Mouse (Mus musculus): ENCODE measurements around the gene Ak3.

Gene Ak3

DNA sequence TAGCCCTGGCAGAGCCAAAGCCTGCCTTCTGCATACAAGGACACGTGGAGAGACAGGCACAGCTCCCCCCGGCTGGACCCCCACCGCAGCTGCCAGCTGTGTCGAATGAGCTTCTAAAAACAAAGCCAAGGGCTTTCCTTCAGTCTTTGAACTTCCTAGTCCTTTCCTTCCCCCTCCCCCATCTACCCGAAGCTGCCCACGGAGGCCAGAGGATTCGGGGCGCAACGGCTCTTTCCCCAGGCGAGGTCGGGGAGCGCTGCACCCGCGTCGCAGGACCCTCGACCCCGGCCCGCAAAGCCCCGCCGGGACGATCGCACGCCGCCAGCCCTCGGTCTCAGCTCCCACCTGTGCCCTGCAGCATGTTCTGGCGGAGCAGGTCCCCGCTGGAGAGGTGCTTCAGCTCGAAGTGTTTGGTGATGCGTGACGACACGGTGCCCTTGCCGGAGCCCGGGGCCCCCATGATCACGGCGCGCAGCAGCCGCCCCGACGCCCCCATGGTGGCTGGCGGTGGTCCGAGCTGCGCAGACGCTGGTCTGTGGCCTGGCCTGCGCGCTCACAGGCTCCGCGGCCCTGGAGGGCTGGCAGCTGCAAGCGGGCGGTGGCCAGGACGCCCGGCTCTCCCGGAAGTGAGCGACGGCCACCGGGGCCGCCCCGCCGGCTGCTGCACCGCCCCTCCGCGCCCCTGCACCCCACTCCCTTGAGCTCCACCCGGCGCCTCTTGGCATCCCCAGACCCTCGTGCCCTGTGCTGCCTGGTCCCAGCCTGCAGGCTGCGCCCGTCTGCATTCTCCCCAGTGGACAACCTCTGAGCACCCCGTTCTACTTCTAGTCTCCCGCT lies at the start of gene Ak3:
Ak3 (minus strand) TSS at position 628 of the 837 bp plus-strand sequence.
- DNase-seq: peak; percentile 81 to 87

DNA sequence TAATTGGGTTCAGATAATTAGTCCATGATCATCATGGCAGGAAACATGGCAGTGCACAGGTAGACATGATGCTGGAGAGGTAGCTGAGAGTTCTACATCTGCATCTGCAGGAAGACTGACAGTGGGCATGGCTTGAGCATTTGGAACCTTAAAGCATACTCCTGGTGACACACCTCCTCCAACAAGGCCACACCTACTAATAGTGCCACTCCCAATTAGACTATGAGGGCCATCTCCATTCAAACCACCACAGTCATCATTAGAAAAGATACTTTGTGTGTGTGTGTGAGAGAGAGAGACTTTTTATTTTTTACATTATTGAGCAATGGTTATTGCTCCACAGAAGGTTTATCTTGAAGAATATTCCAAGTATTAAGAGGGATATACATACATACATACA lies 44.4 kb upstream of the Ak3 start:
- DNase-seq: no peak

GRCm38 (mm10) chr19:29088628-29089027 lies 40.9 kb upstream of the Ak3 start:
- DNase-seq: no peak

DNA sequence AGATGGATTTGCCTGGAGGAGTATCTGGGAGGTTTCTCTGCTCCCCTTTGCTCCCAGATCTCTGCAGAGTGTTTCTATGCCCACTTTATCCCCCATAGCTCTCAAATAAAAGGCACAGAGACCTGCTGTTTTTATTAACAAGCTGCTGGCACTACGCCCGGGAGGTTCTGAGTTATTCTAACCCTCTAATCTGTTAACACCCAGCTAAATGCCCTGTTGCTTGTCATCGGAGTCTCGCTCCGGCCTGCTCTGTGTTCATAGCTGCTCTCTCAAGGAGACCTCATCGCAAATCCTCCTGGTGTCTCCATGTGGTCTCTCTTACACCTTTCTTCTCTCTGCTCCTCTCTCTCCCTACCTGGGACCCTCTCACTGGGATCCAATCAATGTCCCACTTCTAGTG lies 27.0 kb upstream of the Ak3 start:
- peak; percentile 46 to 80 for DNase-seq

DNA sequence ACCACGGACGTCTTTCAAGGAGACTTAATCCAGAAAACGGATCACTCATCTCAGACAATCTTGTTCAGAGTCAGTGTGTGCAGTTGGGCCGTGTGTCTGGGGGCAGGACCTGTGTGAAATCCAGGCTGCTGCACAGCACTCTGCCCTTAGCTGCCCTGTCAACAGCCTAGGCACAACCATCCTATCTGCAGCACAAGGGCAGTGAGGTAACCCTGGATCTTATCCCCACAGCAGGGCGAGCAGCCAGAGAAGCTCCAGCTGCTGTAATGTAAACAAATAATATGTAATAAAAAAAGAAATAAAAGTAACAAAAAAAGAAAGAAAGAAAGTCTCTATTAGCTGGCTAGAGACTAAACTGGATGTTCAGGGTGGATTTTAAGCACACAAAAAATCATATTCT lies 21.4 kb upstream of the Ak3 start:
- no peak for DNase-seq

GRCm38 (mm10) chr19:29066981-29067471 lies 19.3 kb upstream of the Ak3 start:
- DNase-seq: peak; percentile 86 to 92

GRCm38 (mm10) chr19:29064451-29065102 lies 16.8 kb upstream of the Ak3 start:
- DNase-seq: peak in 1 of 2 experiments; percentile 25

- DNase-seq: peak; percentile 95 to 99
Observed at GRCm38 (mm10) chr19:29063577-29064363, 16.0 kb upstream of the Ak3 start.

GRCm38 (mm10) chr19:29063009-29063408 lies 15.2 kb upstream of the Ak3 start:
- DNase-seq: no peak

GRCm38 (mm10) chr19:29060299-29060698 lies 12.5 kb upstream of the Ak3 start:
- no peak for DNase-seq

GRCm38 (mm10) chr19:29059688-29060087 lies 11.9 kb upstream of the Ak3 start:
- DNase-seq: no peak

- DNase-seq: no peak
Observed at GRCm38 (mm10) chr19:29058741-29059140, 11.0 kb upstream of the Ak3 start.

- peak; percentile 26 to 33 for DNase-seq
Observed at GRCm38 (mm10) chr19:29055469-29055868, 7.7 kb upstream of the Ak3 start.

DNA sequence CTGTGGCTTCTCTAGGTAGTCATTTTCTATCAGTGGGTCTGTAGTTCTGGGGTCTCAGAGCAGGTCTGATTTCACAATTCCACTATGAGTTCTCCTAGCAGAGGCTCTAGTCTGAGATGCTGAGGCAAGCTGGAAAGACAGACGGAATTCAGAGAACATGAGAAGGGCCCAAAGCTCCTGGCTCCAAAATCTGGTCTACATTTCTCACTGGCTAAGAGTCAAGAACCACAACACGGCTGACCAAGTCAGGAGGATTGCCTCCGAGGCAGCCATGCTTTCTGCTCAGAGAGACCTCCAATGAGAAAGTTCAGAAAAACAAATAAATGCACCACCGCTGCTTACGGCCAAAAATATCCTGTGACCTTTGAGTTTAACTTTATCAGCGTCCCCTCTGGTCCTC lies 6.8 kb upstream of the Ak3 start:
- DNase-seq: no peak

GRCm38 (mm10) chr19:29052786-29053185 lies 5.0 kb upstream of the Ak3 start:
- no peak for DNase-seq

GRCm38 (mm10) chr19:29050186-29050980 lies 2.6 kb upstream of the Ak3 start:
- DNase-seq: no peak

DNA sequence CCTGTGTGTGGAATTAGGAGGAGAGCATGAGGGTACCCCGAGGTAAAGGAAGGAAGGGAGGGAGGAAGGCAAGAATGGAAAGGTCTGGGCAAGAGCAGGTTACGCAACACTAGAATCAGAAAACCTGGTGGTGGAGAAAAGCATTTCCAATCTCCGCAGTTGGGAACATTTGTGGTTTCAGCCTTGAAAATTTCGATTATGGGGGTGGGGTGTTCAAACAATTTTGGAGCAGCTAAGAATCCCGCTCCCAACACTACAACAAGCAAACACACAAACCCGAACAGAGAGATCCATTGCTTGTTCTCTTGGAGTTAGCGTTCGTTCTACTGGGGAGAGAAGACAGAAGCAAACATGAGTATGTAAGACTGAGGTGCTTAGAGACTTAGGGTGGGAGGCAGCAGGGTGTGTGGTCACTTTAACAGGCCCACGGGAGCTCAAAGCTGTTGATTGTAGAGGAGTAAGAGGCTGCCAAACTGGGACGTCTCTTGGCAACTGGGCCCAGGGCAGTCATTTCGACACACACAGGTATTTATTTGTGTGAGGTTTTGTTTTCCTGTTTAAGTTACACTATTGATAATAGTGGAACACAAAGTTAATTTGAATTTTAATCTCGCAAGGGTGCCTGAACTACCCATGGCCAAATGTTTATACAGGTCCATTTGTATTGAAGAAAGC lies 1.8 kb upstream of the Ak3 start:
- no peak for DNase-seq

DNA sequence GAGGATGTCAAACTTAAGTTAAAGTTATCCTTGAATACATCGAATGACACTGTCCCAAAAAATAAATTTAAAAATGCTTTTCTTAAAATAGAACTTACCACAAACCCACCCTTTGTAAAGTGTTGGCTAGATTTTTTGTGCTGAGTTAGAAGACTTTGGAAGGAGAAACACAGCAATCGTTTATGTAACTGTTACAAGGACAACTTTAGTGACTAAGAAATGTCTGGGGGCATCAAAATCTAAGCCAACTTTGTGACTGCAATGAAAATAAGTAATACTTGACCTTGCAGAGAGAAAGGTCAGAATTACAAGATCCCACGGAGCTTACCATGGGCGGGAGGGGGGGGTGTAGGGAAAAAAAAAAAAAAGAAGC lies 814 bp downstream of the Ak3 start:
- DNase-seq: no peak

DNA sequence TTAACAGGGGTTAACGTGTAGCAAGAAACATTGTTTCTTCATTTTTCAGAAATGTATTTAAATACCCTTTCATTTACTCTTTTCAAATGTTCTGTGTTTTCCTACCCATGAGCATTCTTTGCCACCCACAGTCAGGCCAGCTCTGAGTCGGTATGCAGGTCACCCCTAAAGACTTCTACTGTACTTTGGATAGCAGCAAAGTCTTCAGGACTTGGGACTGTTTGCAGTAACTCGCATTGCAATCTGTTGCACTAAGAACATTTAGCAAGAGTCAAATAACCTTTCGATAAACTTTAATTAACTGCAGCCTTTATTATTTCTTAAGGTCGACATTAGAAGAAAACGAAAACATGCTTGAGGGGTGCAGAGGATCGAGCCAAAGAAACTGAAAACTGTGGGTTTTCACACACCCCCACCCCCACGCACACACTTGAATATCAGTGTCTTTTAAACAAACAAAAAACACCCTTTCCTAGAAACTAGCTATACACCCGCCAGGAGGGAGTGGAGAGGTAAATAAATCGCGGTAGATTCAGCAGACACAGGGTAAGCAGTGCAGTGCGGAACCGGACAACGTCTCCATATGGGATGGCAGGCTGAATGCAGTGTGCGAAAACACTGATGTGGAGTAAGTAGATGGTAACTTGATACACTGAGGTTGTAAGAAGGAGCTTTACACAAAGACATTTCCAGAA lies 1.7 kb downstream of the Ak3 start:
- peak in 1 of 2 experiments; percentile 41 for DNase-seq

DNA sequence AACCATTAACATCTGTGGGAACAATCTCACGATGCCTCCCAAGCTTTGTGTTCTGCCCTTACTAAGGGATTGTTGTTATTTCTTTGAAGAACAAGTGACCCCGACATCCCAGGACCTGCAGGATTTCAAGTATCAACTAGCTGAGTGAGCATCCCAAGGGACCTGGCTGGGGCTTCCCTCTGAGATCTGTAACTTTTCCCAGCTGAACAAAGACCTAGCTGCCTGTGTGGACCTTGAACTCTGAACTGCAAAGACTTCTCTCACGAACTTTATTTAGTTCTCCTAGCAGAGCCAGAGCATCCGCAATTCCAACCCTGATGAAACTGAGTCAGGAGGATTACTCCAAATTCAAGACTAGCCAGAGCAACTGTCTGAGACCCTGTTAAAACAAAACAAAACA lies 2.4 kb downstream of the Ak3 start:
- DNase-seq: peak; percentile 56 to 70

DNA sequence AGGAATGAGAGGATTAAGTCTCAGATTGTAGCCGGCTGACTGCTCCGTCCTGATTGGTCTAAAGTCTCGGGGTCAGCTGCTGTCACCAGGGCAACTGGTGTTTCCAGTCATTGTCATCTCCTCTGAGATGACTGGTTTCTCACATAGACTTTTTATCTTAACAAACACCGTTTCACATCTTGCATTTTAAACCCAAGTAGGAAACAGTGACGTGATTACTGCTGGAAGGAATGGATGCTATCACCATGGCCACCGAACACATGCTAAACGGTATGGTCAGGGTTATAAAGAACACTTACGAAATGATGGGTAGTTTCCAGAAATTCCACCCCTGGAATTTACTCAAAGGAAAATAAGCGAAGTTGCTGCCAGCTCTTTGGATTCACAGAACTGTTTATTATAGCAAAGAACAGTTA lies 3.4 kb downstream of the Ak3 start:
- no peak for DNase-seq
